Mouse (Mus musculus) stomach, postnatal 0 days (tissue): ENCODE data around the gene Cfap299.

Source experiments
- CTCF ChIP-seq: IDR thresholded peaks from 2 replicates; pipeline ENCODE4 v1.5.1; 2016; ENCODE audit warnings: antibody characterized with exemption, low read depth, mild to moderate bottlenecking, moderate library complexity
- EP300 ChIP-seq: optimal IDR thresholded peaks from 2 replicates; pipeline ENCODE3; 2016; ENCODE audit warnings: antibody characterized with exemption

DNA sequence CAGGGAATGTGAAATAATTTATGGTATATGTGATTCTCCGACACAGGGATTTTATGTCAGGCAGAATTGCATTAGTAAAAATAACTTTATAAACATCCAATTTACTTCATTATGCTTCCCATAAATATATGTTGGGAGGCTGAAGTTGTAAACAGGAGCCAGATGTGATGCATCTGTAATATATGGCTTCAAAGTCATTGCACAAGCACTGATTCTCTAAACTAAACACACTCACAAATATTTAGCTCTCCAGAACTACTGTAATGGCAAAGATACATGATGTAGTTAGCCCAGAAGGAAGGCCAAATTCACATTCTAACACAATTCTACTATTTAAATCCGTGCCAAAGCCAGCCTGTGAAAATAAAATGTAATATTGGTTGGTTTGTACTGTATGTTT, 120.8 kb downstream of the Cfap299 start:
- TF ChIP-seq CTCF (no peak), EP300 (no peak)
